Mouse (Mus musculus) bone marrow macrophage, adult 2 months (primary cell): ENCODE results near the gene Ecel1.

Source experiments
- CTCF ChIP-seq: IDR thresholded peaks from 2 replicates; pipeline ENCODE4 v1.5.1; 2012; ENCODE audit warnings: low read depth, mild to moderate bottlenecking, low read length, moderate library complexity
- POLR2A ChIP-seq: IDR thresholded peaks from 2 replicates; pipeline ENCODE4 v1.6.1; 2012; ENCODE audit warnings: mild to moderate bottlenecking, low read depth, low read length, borderline replicate concordance

DNA sequence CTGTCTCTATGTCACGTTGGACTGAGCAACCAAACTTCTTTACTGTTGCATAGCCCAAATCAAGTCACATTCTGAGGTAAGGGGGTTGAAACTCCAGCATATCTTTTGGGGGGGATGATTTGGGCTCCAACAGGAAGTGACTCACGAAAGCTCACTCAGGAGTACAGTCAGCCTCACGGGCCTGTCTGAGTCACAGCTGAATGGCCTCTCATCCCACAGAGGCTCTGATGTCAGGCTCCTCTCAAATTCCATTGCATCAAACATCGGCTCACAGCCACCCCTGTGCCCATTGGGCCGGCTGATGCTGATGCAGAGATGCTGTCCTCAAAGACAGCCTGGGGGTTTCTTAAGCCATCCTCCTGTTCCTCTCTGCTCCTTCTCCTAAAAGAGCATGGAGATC, 24.6 kb upstream of the Ecel1 start:
- TF ChIP-seq CTCF (no peak), POLR2A (no peak)
